Mouse (Mus musculus) stomach, postnatal 0 days (tissue): ENCODE measurements around the gene Gm16181.

ENCODE experiments used
- CTCF ChIP-seq: IDR thresholded peaks from 2 replicates; pipeline ENCODE4 v1.5.1; 2016; ENCODE audit warnings: antibody characterized with exemption, low read depth, mild to moderate bottlenecking, moderate library complexity
- EP300 ChIP-seq: optimal IDR thresholded peaks from 2 replicates; pipeline ENCODE3; 2016; ENCODE audit warnings: antibody characterized with exemption

DNA sequence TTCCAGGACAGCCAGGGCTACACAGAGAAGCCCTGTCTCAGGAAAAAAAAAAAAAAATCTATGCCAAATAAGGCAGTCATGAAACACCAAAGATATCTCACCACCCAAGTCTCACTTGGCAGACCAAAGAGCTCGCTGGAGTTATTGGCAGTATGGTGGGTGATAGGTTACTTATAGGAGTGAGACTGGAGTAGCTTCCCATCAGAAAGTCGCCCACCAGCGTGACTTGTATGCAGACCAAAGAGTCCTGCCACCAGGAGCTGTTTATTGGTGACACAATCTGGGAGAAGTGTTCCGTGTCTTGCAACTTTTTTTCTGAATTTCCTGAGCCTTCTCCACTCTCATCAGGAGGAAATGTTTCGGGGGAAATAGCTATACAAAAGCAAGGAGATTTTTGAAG lies 19.1 kb downstream of the Gm16181 start:
- TF ChIP-seq CTCF (no peak), EP300 (no peak)
